ENCODE assay signal across 8 mouse cellular contexts in genomic region chr5:117115193-117115767, GRCm38 (mm10). TPM values are rescaled to one million over a fixed set of nuclear protein-coding genes. Genes with fewer than 3 reads are reported as not detected.
DNase-seq lines count a peak whose midpoint lies in the region; ATAC-seq and TF ChIP-seq lines count a peak whose summit lies in the region.

No protein-coding gene starts in this region.

- peak overlapping the region; percentile 86 for H3K9ac ChIP-seq in forebrain, embryonic 11.5 days (ENCODE audit: low read length)
- peak overlapping the region; percentile 93 for H3K9ac ChIP-seq in hindbrain, embryonic 13.5 days
- H3K9ac ChIP-seq in liver, embryonic 11.5 days (ENCODE audit: low read depth, low read length), result peak overlapping the region; percentile 87

- under 1% methylated on average over 43 of the region's 43 CpGs for WGBS in thymus, adult 2 months
- under 1% methylated on average over 40 of the region's 43 CpGs for WGBS in forebrain, embryonic 11.5 days
- under 1% methylated on average over 43 of the region's 43 CpGs for WGBS in hindbrain, embryonic 13.5 days
- 0% methylated on average over 43 of the region's 43 CpGs for WGBS in liver, embryonic 11.5 days

- H3K36me3 ChIP-seq in thymus, adult 2 months (ENCODE audit: control insufficient read depth, insufficient read depth, low read length), result no peaks in the 10 kb centered on the region; the same call in 1 of the 2 replicates
- H3K36me3 ChIP-seq in forebrain, embryonic 11.5 days (ENCODE audit: control insufficient read depth, insufficient read depth, low read length), result no peaks in the 10 kb centered on the region; the same call in 1 of the 2 replicates
- peaks cover 32% of the 10 kb centered on the region for H3K36me3 ChIP-seq in hindbrain, embryonic 13.5 days
- H3K36me3 ChIP-seq in liver, embryonic 11.5 days (ENCODE audit: control insufficient read depth, insufficient read depth, low read length), result peaks cover 18% of the 10 kb centered on the region

- no peaks in the 10 kb centered on the region for H3K9me3 ChIP-seq in forebrain, embryonic 11.5 days (ENCODE audit: control insufficient read depth, low read length)
- no peaks in the 10 kb centered on the region for H3K9me3 ChIP-seq in hindbrain, embryonic 13.5 days
- H3K9me3 ChIP-seq in liver, embryonic 11.5 days (ENCODE audit: control insufficient read depth, low read length), result no peaks in the 10 kb centered on the region

- H3K4me2 ChIP-seq in forebrain, embryonic 11.5 days (ENCODE audit: low read depth, low read length, severe bottlenecking), result peak overlapping the region; percentile 93
- H3K4me2 ChIP-seq in hindbrain, embryonic 13.5 days, result peak overlapping the region; percentile 97
- peak overlapping the region; percentile 97 for H3K4me2 ChIP-seq in liver, embryonic 11.5 days

- peak; percentile 20; the same call in 1 of the 2 replicates for ATAC-seq in forebrain, embryonic 11.5 days (replicated peaks; ENCODE audit: low FRiP score)
- peak; percentile 33 for ATAC-seq in hindbrain, embryonic 13.5 days (ENCODE audit: low FRiP score)
- ATAC-seq in liver, embryonic 11.5 days (replicated peaks; ENCODE audit: low FRiP score), result peak; percentile 4; the same call in 1 of the 2 replicates

- peak; percentile 55 for DNase-seq in thymus, adult 2 months
- no peak for DNase-seq in thymus, postnatal 25 days
- peak; percentile 30 for DNase-seq in brain, embryonic 14.5 days (ENCODE audit: low read depth)
- DNase-seq in forebrain, embryonic 11.5 days (ENCODE audit: low spot score), result peak; percentile 76
- DNase-seq in liver, embryonic 11.5 days (ENCODE audit: low spot score), result peak; percentile 72
- peak; percentile 63 for DNase-seq in neural tube, embryonic 10.5 days (ENCODE audit: extremely low spot score, low spot score)
- no peak for DNase-seq in layer of hippocampus, adult 8-10 months (ENCODE audit: low spot score in 2 of 2)

- no peak for TF ChIP-seq POLR2A in thymus, adult 2 months (IDR thresholded peaks at IDR 0.05; ENCODE audit: control insufficient read depth, extremely low read depth, insufficient read depth, low read length, poor library complexity)
- TF ChIP-seq POLR2A in brain, embryonic 14.5 days (IDR thresholded peaks at IDR 0.05; ENCODE audit: borderline replicate concordance, extremely low read depth, insufficient read depth, insufficient read length, poor library complexity, severe bottlenecking), result no peak

- H3K27ac ChIP-seq in thymus, adult 2 months (ENCODE audit: control insufficient read depth, insufficient read depth, low read length), result peak overlapping the region; percentile 5; the same call in 1 of the 2 replicates
- H3K27ac ChIP-seq in forebrain, embryonic 11.5 days (ENCODE audit: low read depth, low read length), result peak overlapping the region; percentile 76
- H3K27ac ChIP-seq in hindbrain, embryonic 13.5 days, result peak overlapping the region; percentile 89
- peak overlapping the region; percentile 84 for H3K27ac ChIP-seq in liver, embryonic 11.5 days (ENCODE audit: low read depth, low read length)

- no peak for TF ChIP-seq CTCF in thymus, adult 2 months (IDR thresholded peaks at IDR 0.05; ENCODE audit: borderline replicate concordance, control insufficient read depth, extremely low read depth, insufficient read depth, low read length, poor library complexity)
- no peak for TF ChIP-seq CTCF in brain, embryonic 14.5 days (IDR thresholded peaks at IDR 0.05; ENCODE audit: borderline replicate concordance, extremely low read depth, insufficient read depth, insufficient read length)

- peak overlapping the region; percentile 83 for H3K4me3 ChIP-seq in thymus, adult 2 months (ENCODE audit: control insufficient read depth, insufficient read depth, low read length)
- peak overlapping the region; percentile 94 for H3K4me3 ChIP-seq in forebrain, embryonic 11.5 days (ENCODE audit: low read depth, low read length)
- H3K4me3 ChIP-seq in hindbrain, embryonic 13.5 days, result peak overlapping the region; percentile 94
- H3K4me3 ChIP-seq in liver, embryonic 11.5 days (ENCODE audit: low read depth, low read length), result peak overlapping the region; percentile 97

- no peaks in the 10 kb centered on the region for H3K27me3 ChIP-seq in thymus, adult 2 months (ENCODE audit: control insufficient read depth, insufficient read depth, low read length)
- no peaks in the 10 kb centered on the region for H3K27me3 ChIP-seq in forebrain, embryonic 11.5 days (ENCODE audit: control insufficient read depth, insufficient read depth, low read length)
- no peaks in the 10 kb centered on the region for H3K27me3 ChIP-seq in hindbrain, embryonic 13.5 days
- H3K27me3 ChIP-seq in liver, embryonic 11.5 days (replicated peaks; ENCODE audit: control insufficient read depth, insufficient read depth, low read length), result no peaks in the 10 kb centered on the region

- H3K4me1 ChIP-seq in thymus, adult 2 months (replicated peaks; ENCODE audit: control insufficient read depth, insufficient read depth, low read length), result peaks cover 22% of the 10 kb centered on the region
- H3K4me1 ChIP-seq in forebrain, embryonic 11.5 days (replicated peaks; ENCODE audit: control insufficient read depth, insufficient read depth, low read length), result peaks cover 2% of the 10 kb centered on the region; the same call in 1 of the 2 replicates
- peaks cover 24% of the 10 kb centered on the region for H3K4me1 ChIP-seq in hindbrain, embryonic 13.5 days (replicated peaks)
- peaks cover 16% of the 10 kb centered on the region for H3K4me1 ChIP-seq in liver, embryonic 11.5 days (replicated peaks; ENCODE audit: control insufficient read depth, insufficient read depth, low read length)

RNA-seq across cellular contexts. Expression of gene Suds3, which starts 0.6 kb away (rescaled TPM):
- 108 and 113 TPM in 2 replicates for polyA plus RNA-seq in thymus, adult 2 months (2012; rRNA removed)
- polyA plus RNA-seq in brain, embryonic 14.5 days (2012; rRNA removed), result 98.4 and 105 TPM in 2 replicates
- 51.8 and 52.1 TPM in 2 replicates for polyA plus RNA-seq in forebrain, embryonic 11.5 days (2014; fragmentation: Nextera tagmentation; extraction: Ambion mirVana)
- 83.2 and 90.5 TPM in 2 replicates for polyA plus RNA-seq in hindbrain, embryonic 13.5 days (2015; fragmentation: Nextera tagmentation; extraction: Ambion mirVana)
- polyA plus RNA-seq in liver, embryonic 11.5 days (2014; fragmentation: Nextera tagmentation; extraction: Ambion mirVana), result 37.8 and 41.9 TPM in 2 replicates
- 100 to 1,000 TPM; 110 to 124 (median 116) TPM for total RNA-seq in layer of hippocampus, adult 8-10 months (2022)

RNA-seq across cellular contexts. Expression of gene Taok3, which starts 4.6 kb away (rescaled TPM):
- 43.5 and 50.8 TPM in 2 replicates for polyA plus RNA-seq in thymus, adult 2 months (2012; rRNA removed)
- 24.1 and 41.3 TPM in 2 replicates for polyA plus RNA-seq in brain, embryonic 14.5 days (2012; rRNA removed)
- polyA plus RNA-seq in forebrain, embryonic 11.5 days (2014; fragmentation: Nextera tagmentation; extraction: Ambion mirVana), result 16.2 and 16.9 TPM in 2 replicates
- 47.0 and 50.0 TPM in 2 replicates for polyA plus RNA-seq in hindbrain, embryonic 13.5 days (2015; fragmentation: Nextera tagmentation; extraction: Ambion mirVana)
- polyA plus RNA-seq in liver, embryonic 11.5 days (2014; fragmentation: Nextera tagmentation; extraction: Ambion mirVana), result 69.3 and 73.6 TPM in 2 replicates
- total RNA-seq in layer of hippocampus, adult 8-10 months (2022), result 10 to 100 TPM; 55.8 to 65.4 (median 61.2) TPM

Comparison
In these comparisons a context has a peak if more than half of its experiments do, and no peak if none do; other contexts are left out.
1. DNase-seq: peak in thymus, adult 2 months (single experiment), brain, embryonic 14.5 days (single experiment), forebrain, embryonic 11.5 days (single experiment), liver, embryonic 11.5 days (single experiment) and neural tube, embryonic 10.5 days (single experiment); none in thymus, postnatal 25 days (single experiment) and layer of hippocampus, adult 8-10 months (0 of 2).
2. H3K27ac ChIP-seq: peak in every context shown above with its lines; median percentile 89 in hindbrain, embryonic 13.5 days; 84 in liver, embryonic 11.5 days; 76 in forebrain, embryonic 11.5 days; 5 in thymus, adult 2 months.
3. Peak in every context shown above with its lines, with median percentiles within 50 percentile points of each other: H3K4me3 ChIP-seq, ATAC-seq, H3K4me2 ChIP-seq and H3K9ac ChIP-seq.